Mouse (Mus musculus): Measurements from ENCODE around the gene Cyp1a2.

The Cyp1a2 gene

DNA sequence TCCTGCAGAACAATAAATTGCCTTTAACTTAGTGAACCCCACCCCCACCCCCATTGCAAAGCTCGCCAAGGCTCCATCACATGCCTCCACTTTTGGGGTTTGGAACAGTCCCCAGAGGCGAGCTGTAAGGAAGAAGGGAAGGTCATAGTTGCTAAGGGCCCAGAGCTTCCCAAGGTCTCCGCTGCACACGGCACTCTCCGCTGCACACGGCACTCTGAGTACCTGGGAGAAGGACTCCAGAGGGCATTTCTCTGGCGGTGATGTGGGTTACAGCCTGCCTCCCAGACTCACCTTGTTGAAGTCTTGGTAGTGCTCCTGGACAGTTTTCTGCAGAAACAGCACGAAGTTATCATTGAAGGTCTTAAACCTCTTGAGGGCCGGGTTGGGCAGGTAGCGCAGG lies 2.1 kb downstream of the Cyp1a2 start:
- in situ Hi-C loops (cut with MboI; ENCODE audit: low sequenced_read_pairs), result no loop called here

DNA sequence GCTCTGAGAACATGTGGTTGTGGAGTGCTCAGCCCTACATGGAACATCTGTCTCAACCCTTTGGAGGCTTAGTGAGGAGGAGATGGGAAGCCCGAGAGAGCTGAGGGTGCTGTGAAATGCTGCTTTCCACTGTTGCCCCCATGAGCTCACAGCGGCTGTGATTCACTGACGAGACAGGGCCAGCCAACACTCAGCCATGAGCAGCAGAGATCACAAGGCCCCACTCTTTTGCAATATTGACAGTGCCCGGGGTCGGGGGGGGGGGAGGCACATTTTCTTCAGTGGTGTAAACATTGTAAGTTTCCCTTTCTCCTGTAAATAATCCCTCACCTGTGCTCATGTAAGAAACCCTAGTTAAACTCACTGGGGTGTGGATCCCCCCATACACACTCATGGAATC lies 12.0 kb downstream of the Cyp1a2 start:
- in situ Hi-C loops (cut with MboI; ENCODE audit: low sequenced_read_pairs), result no loop called here

DNA sequence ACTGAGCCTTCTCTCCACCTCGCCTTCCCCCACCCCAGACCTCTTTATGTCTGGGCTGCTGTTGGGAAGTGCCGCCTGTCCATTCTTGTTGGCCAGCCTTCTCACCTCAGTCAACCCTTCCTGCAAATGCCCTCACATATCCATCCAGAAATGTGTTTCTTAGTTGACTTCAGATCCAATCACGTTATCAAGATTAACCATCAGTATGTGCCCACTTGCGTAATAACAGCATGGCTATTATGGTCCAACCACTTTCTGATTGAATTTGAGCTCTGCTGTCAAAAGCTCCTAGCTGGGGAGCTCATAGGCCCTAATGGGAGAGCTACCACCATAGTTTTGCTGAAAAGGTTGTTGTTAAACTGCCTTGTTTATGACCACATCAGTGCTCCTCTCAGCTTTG lies 12.5 kb downstream of the Cyp1a2 start:
- in situ Hi-C loops (cut with MboI; ENCODE audit: low sequenced_read_pairs), result no loop called here

DNA sequence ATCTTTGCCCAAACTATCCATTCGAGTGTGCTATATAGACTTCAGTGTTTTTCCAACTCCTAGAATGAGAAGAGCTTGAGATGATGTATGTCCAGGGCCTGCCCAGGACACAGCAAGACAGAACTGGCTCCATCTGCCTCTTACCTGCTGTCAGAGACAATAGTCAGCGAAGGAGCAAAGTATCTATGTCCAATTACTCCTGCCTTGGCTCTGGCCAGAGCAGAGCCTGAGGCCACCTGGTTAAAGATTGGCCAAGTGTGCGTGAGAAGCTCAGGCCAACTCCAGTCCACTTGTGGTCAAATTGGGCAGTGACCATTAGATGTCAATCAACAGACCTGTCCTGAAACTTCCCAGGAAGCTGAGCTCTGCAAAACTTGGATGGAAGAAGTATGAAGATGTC lies 13.9 kb downstream of the Cyp1a2 start:
- in situ Hi-C loops (cut with MboI; ENCODE audit: low sequenced_read_pairs), result no loop called here

DNA sequence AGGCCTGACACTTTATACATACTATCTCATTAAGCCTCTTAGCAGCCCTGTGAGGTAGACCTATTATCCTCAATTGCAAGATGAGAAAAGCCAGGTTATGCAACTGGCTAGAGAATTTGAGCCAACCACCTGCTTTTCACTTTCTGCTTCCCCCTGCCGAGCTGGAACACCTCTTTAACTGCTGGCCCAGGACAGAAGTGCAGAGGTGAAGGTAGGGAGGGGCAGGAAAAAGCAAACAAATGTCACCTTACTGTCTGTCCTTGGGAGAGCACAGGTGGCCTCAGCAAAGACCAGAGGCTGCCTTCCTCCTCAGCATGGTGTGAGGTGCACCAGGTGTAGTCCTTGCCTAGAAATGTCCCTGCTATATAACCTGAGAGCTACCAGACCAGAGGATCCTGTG lies 15.2 kb downstream of the Cyp1a2 start:
- in situ Hi-C loops (cut with MboI; ENCODE audit: low sequenced_read_pairs), result no loop called here

DNA sequence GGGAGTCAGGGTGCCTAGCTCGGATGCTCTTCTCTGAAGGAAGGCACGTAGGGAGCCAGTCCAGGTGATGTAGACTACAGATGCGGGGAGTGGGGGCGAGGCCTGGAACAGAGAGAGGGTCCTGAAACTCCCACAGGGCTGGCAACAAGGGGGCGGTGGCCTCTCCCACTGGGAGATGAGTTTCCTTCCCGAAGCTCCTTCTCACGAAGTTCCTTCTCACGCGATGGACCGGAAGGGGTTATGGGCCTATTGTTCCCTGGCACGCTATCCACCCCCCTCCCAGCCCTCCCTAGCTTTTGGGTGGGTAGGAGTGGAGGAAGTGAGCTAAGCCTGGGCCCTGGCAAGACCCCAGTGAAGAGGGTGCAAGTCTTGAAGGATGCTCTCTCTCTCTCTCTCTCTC lies 15.7 kb downstream of the Cyp1a2 start:
- in situ Hi-C loops (cut with MboI; ENCODE audit: low sequenced_read_pairs), result no loop called here

DNA sequence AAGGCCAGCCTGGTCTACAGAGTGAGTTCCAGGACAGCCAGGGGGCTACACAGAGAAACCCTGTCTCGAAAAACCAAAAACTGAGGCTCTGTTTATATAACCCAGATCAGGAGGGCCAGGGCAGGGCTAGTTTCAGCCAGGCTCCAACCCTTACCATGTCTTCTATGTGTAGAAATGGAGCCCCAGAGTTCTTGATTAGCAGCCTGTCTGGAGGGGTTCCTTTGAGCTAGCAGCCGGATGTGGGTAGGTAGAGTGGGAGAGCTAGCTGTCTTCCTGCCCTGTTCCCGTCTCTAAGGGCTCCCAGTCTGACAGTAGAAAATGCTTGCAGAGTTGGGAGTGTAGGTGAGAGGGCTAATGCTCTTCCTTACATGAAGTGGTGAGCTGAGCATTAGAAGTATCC lies 16.4 kb downstream of the Cyp1a2 start:
- in situ Hi-C loops (cut with MboI; ENCODE audit: low sequenced_read_pairs), result no loop called here

- in situ Hi-C loops (cut with MboI; ENCODE audit: low sequenced_read_pairs), result no loop called here
Observed at GRCm38 (mm10) chr9:57666536-57666935, 17.0 kb downstream of the Cyp1a2 start.

- in situ Hi-C loops (cut with MboI; ENCODE audit: low sequenced_read_pairs), result loop anchor here (5.0 kb wide), 1 partner anchor 73 kb away; no protein-coding TSS in a partner anchor
Observed at GRCm38 (mm10) chr9:57664616-57665015, 18.9 kb downstream of the Cyp1a2 start.

DNA sequence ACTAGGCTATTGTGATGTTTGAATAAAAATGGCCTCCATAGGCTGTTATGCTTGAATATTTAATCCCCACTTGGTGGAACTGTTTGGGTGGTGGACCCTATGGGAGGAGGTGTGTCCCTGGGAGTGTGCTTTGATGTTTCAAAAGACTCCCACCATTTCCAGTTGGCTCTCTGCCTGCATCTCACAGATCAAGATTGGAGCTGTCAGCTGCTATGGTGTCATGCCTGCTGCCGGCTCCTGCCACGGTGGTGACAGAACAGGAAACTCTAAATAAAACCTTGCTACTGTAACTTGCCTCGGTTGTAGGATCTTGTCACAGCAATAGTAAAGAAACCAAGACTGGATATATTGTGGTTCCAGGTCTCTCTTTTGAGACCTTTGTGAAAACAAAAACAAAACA lies 22.0 kb downstream of the Cyp1a2 start:
- in situ Hi-C loops (cut with MboI; ENCODE audit: low sequenced_read_pairs), result loop anchor here (5.0 kb wide), 1 partner anchor 76 kb away; no protein-coding TSS in a partner anchor

GRCm38 (mm10) chr9:57660501-57660900 lies 23.0 kb downstream of the Cyp1a2 start:
- in situ Hi-C loops (cut with MboI; ENCODE audit: low sequenced_read_pairs), result loop anchor here (5.0 kb wide), 1 partner anchor 77 kb away; no protein-coding TSS in a partner anchor

GRCm38 (mm10) chr9:57659774-57660173 lies 23.7 kb downstream of the Cyp1a2 start:
- in situ Hi-C loops (cut with MboI; ENCODE audit: low sequenced_read_pairs), result loop anchor here (5.0 kb wide), 1 partner anchor 78 kb away; no protein-coding TSS in a partner anchor

DNA sequence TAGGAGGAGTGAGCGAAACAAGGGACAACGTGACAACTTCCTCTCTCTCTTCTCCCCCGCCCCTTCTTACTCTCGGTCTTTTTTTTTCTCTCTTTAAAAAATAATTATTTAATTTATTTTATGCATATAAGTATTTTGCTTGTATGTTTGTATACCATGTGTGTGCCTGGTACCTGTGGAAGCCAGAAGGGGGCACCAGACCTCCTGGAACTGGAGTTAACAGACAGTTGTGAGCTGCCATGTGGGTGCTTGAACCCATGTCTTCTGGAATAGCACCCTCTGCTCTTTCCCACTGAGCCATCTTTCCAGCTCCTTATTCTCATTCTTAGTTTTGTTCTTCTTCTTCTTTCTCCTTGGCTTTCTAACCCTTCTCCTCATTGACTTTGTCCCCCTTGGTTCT lies 24.5 kb downstream of the Cyp1a2 start:
- in situ Hi-C loops (cut with MboI; ENCODE audit: low sequenced_read_pairs), result no loop called here

DNA sequence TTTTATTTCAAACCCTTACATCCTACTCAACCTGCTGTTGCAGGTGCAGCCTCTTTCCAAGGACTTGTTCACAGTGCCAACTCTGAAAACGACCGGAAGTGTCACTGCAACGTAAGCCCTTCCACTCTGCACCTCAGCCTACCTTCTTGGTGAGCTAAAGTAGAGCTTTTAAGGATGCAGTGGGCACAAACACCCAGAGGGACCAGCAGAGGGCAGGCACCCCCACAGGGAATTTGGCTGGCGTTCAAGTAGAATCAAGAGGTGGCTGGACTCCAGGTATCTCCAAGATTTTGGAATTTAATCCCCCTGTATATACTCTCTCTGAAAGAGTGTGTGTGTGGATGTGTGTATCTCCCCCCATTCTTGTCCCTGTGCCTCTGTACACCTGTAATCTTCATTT lies 25.7 kb downstream of the Cyp1a2 start:
- in situ Hi-C loops (cut with MboI; ENCODE audit: low sequenced_read_pairs), result no loop called here

DNA sequence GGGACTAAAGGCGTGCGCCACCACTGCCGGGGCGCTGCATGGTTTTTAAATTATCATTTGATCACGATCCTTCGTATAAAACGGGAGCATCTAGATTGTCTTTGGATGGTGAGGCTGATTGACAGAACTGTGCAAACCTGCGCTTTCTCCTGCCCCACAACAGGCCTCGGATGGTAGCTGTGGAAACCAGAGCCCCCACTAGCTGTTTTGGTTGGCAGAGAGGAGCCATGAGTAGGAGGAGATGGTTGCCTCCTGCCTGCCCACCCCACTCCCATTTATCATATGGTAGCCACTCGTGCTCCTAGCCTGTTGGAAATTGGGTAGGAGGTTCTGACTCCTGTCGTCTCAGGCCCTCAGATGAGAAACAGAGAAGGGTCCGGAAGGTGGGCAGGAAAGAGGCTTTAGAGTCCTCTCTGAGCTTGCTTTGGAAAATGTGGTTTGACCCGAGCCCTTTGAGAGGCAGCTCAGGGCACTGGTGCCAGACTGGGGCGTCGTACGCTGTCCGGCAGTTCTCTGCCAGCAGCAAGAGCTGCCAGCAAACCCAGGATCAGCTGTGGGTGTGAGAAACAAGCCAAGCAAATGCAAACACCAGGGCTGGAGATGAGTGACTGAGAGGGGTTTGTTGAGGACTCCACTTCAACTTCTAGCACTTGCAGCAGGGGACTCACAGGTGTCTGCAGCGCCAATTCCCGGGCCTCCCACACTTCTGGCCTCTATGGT lies 26.7 kb downstream of the Cyp1a2 start:
- in situ Hi-C loops (cut with MboI; ENCODE audit: low sequenced_read_pairs), result no loop called here

DNA sequence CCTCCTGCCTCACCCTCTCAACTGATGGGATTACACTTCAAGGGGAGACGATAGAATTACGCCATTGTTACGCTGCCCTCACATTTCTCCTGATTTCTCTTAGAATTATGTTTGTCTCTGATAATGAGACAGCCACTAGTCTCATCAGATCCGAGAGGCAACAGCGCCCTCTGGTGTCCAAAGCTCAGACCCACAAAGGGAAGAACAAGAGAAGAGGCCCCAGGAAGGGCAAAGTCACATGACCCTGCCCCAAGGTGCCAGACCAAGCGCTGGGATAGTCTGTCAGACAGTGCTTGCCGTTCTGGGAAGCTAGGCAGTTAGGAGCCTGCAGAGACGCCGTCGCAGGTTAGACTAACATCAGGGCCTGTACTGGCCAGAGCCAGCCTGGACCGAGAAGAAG lies 27.8 kb downstream of the Cyp1a2 start:
- in situ Hi-C loops (cut with MboI; ENCODE audit: low sequenced_read_pairs), result no loop called here

- in situ Hi-C loops (cut with MboI; ENCODE audit: low sequenced_read_pairs), result no loop called here
Observed at GRCm38 (mm10) chr9:57654966-57655365, 28.5 kb downstream of the Cyp1a2 start.

DNA sequence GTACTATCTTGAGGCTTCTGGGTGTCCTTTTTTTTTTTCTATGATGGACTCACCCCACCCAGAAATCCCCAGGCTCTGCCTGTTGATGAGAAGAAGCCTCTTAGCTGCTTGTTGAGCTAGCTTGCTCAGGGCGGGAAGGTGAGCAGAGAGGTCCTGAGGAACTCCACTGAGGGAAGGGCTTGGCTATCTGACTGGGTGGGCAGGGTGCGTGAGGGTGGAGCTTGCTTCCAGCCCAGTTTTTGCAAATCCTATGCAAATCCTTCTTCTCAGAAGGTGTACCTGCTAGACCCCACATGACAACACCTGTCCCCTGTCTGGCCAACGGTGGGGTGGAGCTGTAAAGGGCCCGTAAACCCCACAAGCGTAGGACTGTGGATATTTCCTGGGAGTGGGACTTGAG lies 30.2 kb downstream of the Cyp1a2 start, which contains the start of gene Csk:
TSS of gene Csk (minus strand) at position 349 of the 400 bp plus-strand sequence.
- in situ Hi-C loops (cut with MboI; ENCODE audit: low sequenced_read_pairs), result no loop called here

DNA sequence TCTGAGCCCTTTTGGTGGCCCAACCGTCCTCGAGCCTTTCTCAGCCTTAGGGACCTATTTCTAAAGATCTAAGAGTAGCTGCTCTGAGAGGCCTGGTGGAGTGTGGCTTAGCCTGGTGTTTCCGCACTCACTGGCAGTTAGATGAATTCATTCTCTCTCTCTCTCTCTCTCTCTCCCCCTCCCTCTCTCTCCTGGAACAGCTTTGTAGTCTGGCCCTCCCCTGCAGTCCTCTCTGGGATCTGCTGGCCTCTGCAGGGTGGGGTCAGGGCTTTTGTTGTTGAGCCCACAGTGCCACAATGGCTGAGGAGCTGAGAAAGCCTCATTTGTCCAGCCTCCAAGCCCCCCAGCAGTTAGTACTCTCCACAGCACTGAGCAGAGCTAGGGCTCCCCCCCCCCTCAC lies 30.6 kb downstream of the Cyp1a2 start:
- in situ Hi-C loops (cut with MboI; ENCODE audit: low sequenced_read_pairs), result no loop called here

DNA sequence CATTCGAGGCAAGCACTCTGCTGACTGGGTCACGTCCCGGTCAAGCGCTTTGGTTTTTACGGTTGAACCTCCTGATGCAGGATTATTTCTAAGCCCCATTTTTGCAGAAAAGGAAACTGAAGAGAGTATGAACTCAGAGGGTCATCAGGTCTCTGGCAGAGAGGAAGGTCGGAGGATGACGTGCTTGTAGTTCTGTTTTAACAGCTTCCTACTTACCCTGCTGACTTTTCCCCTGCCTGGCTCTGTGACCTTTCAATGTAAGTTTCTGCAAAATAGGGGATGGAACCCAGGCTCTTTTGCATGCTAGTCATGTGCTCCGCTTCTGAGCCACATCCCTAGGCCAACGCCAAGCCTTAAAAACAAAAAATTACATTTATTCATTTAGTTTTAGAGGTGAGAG lies 31.2 kb downstream of the Cyp1a2 start:
- in situ Hi-C loops (cut with MboI; ENCODE audit: low sequenced_read_pairs), result no loop called here

DNA sequence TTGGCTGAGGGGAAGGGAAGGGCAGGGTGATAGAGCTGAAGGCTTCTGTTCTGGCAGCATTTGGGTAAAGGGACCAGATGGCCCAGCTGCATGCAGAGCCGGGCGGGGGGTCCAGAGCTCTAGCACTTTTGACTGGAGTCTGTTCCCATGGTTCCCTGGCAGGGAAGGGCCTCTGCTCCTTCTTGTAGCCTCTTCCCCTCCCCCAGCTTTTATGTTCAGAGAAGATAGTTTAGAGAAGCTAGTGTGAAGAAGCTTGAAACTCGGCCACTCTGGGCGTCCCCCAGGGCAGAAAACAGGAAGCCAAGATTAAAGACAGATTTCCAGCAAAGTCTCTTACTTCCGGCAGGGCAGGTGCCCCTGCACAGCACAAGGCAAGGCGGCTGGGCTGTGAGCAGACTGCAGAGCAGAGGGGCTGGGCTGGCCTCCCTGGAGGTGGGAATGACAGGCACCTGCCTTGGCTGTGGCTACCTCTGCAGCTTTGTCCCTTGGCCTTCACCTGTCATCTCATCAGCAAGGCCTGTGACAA lies 32.7 kb downstream of the Cyp1a2 start:
- in situ Hi-C loops (cut with MboI; ENCODE audit: low sequenced_read_pairs), result no loop called here

GRCm38 (mm10) chr9:57650130-57650785 lies 33.2 kb downstream of the Cyp1a2 start:
- in situ Hi-C loops (cut with MboI; ENCODE audit: low sequenced_read_pairs), result no loop called here
